In the genomic region with DNA sequence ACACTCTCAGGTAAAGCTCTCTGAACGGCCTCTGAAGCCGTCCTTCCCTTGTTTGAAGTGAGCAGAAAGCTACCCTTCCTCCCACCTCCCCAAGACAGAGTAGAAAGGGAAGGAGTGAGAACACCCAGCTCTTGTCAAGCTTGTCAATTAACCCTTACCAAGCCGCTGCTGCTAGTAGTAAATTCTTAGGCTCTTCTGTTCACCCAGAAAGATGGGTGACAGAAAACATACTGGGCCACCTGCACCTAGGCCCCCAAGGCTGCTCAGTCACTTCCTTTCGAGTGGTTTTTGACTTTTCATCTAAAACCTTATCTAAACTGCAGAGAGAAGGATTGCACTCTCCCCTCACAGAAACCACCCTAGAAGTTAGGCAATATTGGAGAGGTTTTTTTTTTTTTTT, we compare ENCODE assay signal across 20 mouse cellular contexts.
DNase-seq lines count a peak whose midpoint lies in the region; ATAC-seq and TF ChIP-seq lines count a peak whose summit lies in the region.
"Had no signal": no experiment of that assay in that cellular context is flagged by ENCODE, and none has a peak within 500 bp of the region (broad histone marks: within the 10 kb centered on the region; RNA-seq: fewer than 3 reads in every experiment).

No protein-coding gene starts in this region.

- no peak for TF ChIP-seq EP300 in heart, postnatal 0 days (IDR thresholded peaks at IDR 0.05; ENCODE audit: low read depth)

- no peak overlapping the region for H3K4me2 ChIP-seq in heart, postnatal 0 days (ENCODE audit: low read depth, low read length)
- H3K4me2 ChIP-seq: heart, embryonic 11.5 days; kidney, embryonic 15.5 days; limb, embryonic 12.5 days; liver, embryonic 12.5 days; midbrain, embryonic 12.5 days had no signal

- peak overlapping the region; percentile 13; the same call in 1 of the 2 replicates for H3K27ac ChIP-seq in heart, postnatal 0 days (ENCODE audit: low read depth)
- H3K27ac ChIP-seq: forebrain, embryonic 10.5 days; limb, embryonic 12.5 days; liver, embryonic 12.5 days; midbrain, embryonic 12.5 days had no signal

- no peak overlapping the region for H3K9ac ChIP-seq in heart, postnatal 0 days (replicated peaks; ENCODE audit: low read depth, low read length)
- H3K9ac ChIP-seq: forebrain, postnatal 0 days; kidney, embryonic 15.5 days; limb, embryonic 12.5 days; liver, embryonic 12.5 days; midbrain, embryonic 12.5 days had no signal

- H3K9me3 ChIP-seq in heart, postnatal 0 days (replicated peaks; ENCODE audit: control insufficient read depth, low read length), result no peaks in the 10 kb centered on the region
- H3K9me3 ChIP-seq: forebrain, embryonic 10.5 days; limb, embryonic 12.5 days; liver, embryonic 12.5 days; midbrain, embryonic 12.5 days had no signal

- H3K36me3 ChIP-seq in heart, postnatal 0 days (replicated peaks; ENCODE audit: control insufficient read depth, insufficient read depth, low read length), result no peaks in the 10 kb centered on the region
- H3K36me3 ChIP-seq: forebrain, embryonic 10.5 days; kidney, embryonic 15.5 days; limb, embryonic 12.5 days; liver, embryonic 12.5 days; midbrain, embryonic 12.5 days had no signal

- H3K4me3 ChIP-seq in heart, postnatal 0 days (ENCODE audit: low read depth, low read length), result no peak overlapping the region
- H3K4me3 ChIP-seq: forebrain, embryonic 10.5 days; kidney, embryonic 15.5 days; limb, embryonic 12.5 days; liver, embryonic 12.5 days; midbrain, embryonic 12.5 days had no signal

- TF ChIP-seq CTCF in heart, postnatal 0 days (IDR thresholded peaks at IDR 0.05; ENCODE audit: low read depth), result no peak

- no peaks in the 10 kb centered on the region for H3K27me3 ChIP-seq in heart, postnatal 0 days (ENCODE audit: control insufficient read depth, insufficient read depth, low read length)
- H3K27me3 ChIP-seq: kidney, embryonic 15.5 days; limb, embryonic 12.5 days; liver, embryonic 12.5 days; midbrain, embryonic 12.5 days had no signal

- no peaks in the 10 kb centered on the region for H3K4me1 ChIP-seq in heart, postnatal 0 days (ENCODE audit: control insufficient read depth, insufficient read depth)
- H3K4me1 ChIP-seq: forebrain, embryonic 10.5 days; limb, embryonic 12.5 days; liver, embryonic 12.5 days; midbrain, embryonic 12.5 days had no signal

- ATAC-seq in heart, postnatal 0 days (ENCODE audit: insufficient read depth, low read depth), result no peak
- peak; percentile 87 for ATAC-seq in megakaryocyte progenitor cell, adult 5-6 weeks (replicated peaks; ENCODE audit: poor library complexity)
- ATAC-seq: forebrain, postnatal 0 days; hindbrain, embryonic 16.5 days; intestine, embryonic 16.5 days; liver, embryonic 12.5 days had no signal

- 58% methylated on average over 4 of the region's 4 CpGs for WGBS in heart, postnatal 0 days

- no peak for DNase-seq in heart, postnatal 0 days (ENCODE audit: low spot score)
- DNase-seq in heart, postnatal 4 days, result no peak
- DNase-seq in T-cell, adult 2 months (ENCODE audit: low spot score), result peak; percentile 15
- DNase-seq in thymus, postnatal 14 days, result peak; percentile 82
- no peak for DNase-seq in adrenal gland, adult 8-10 months
- no peak for DNase-seq in testis, postnatal 10 days (ENCODE audit: low spot score)
- no peak for DNase-seq in embryo, embryonic 11 days
- DNase-seq: cerebellum, adult 9-10 months; forebrain, postnatal 0 days; kidney, postnatal 4 days; right cerebral cortex, postnatal 14 days had no signal

Comparison
In these comparisons a context has a peak if more than half of its experiments do, and no peak if none do; other contexts are left out.
1. DNase-seq: peak in T-cell, adult 2 months (single experiment) and thymus, postnatal 14 days (single experiment); none in heart, postnatal 0 days (single experiment), heart, postnatal 4 days (single experiment), adrenal gland, adult 8-10 months (single experiment), testis, postnatal 10 days (single experiment) and embryo, embryonic 11 days (single experiment).